30 mouse cellular contexts compared by ENCODE assay signal in genomic region chr11:63109230-63109775, GRCm38 (mm10). TPM values are rescaled to one million over a fixed set of nuclear protein-coding genes. Genes with fewer than 3 reads are reported as not detected.
DNase-seq lines count a peak whose midpoint lies in the region; ATAC-seq and TF ChIP-seq lines count a peak whose summit lies in the region.
"Had no signal": no experiment of that assay in that cellular context is flagged by ENCODE, and none has a peak within 500 bp of the region (broad histone marks: within the 10 kb centered on the region; RNA-seq: fewer than 3 reads in every experiment).

No protein-coding gene starts in this region.

- 0 out of 2 replicates have a peak, but pooled peaks have one; percentile 20 for ATAC-seq in forebrain, postnatal 0 days
- no peak for ATAC-seq in forebrain, embryonic 15.5 days (replicated peaks)
- ATAC-seq: forebrain, embryonic 14.5 days; hindbrain, postnatal 0 days; inflammation-experienced regulatory T-cells, adult 6 months; intestine, embryonic 16.5 days had no signal

- H3K27me3 ChIP-seq in forebrain, postnatal 0 days (ENCODE audit: insufficient read depth, low read length), result no peaks in the 10 kb centered on the region
- no peaks in the 10 kb centered on the region for H3K27me3 ChIP-seq in forebrain, embryonic 15.5 days
- no peaks in the 10 kb centered on the region for H3K27me3 ChIP-seq in CH12.LX (replicated peaks)
- H3K27me3 ChIP-seq: embryonic facial prominence, embryonic 12.5 days; embryonic facial prominence, embryonic 15.5 days; heart, embryonic 13.5 days had no signal

- no peaks in the 10 kb centered on the region for H3K9me3 ChIP-seq in forebrain, postnatal 0 days (ENCODE audit: low read length)
- no peaks in the 10 kb centered on the region for H3K9me3 ChIP-seq in forebrain, embryonic 15.5 days
- H3K9me3 ChIP-seq in CH12.LX (replicated peaks; ENCODE audit: low read length), result no peaks in the 10 kb centered on the region
- H3K9me3 ChIP-seq: embryonic facial prominence, embryonic 12.5 days; embryonic facial prominence, embryonic 15.5 days; heart, embryonic 10.5 days; heart, embryonic 13.5 days had no signal

- 52% methylated on average over 1 of the region's 1 CpGs for WGBS in forebrain, postnatal 0 days
- 75% methylated on average over 1 of the region's 1 CpGs for WGBS in forebrain, embryonic 15.5 days

- no peak overlapping the region for H3K4me3 ChIP-seq in forebrain, postnatal 0 days (ENCODE audit: low read depth, low read length)
- H3K4me3 ChIP-seq in forebrain, embryonic 15.5 days, result no peak overlapping the region
- H3K4me3 ChIP-seq in CH12.LX (replicated peaks in 1 of 3; ENCODE audit: low read depth in 2 of 3, low read length in 2 of 3, poor library complexity in 1 of 3), result no peak overlapping the region
- H3K4me3 ChIP-seq: embryonic facial prominence, embryonic 12.5 days; embryonic facial prominence, embryonic 15.5 days; heart, embryonic 10.5 days; heart, embryonic 13.5 days had no signal

- no peak for TF ChIP-seq POLR2A in CH12.LX (IDR thresholded peaks at IDR 0.05; ENCODE audit: low read depth, low read length)

- dilution Hi-C loops in CH12.LX (cut with MboI; ENCODE audit: extremely low pct_ligation_motif_present, extremely low pct_unique_long_range_greater_than_20kb, low sequenced_read_pairs), result no loop called here

- H3K9ac ChIP-seq in forebrain, postnatal 0 days, result no peak overlapping the region
- H3K9ac ChIP-seq in forebrain, embryonic 15.5 days (replicated peaks), result no peak overlapping the region
- no peak overlapping the region for H3K9ac ChIP-seq in CH12.LX (ENCODE audit: insufficient read depth, low read depth)
- H3K9ac ChIP-seq: embryonic facial prominence, embryonic 12.5 days; embryonic facial prominence, embryonic 15.5 days; heart, embryonic 13.5 days; hindbrain, embryonic 14.5 days had no signal

- H3K4me1 ChIP-seq in forebrain, postnatal 0 days (ENCODE audit: insufficient read depth), result no peaks in the 10 kb centered on the region
- no peaks in the 10 kb centered on the region for H3K4me1 ChIP-seq in forebrain, embryonic 15.5 days
- peaks cover 0 to 17% of the 10 kb centered on the region in 2 experiments; a peak in 2 of 4 replicates for H3K4me1 ChIP-seq in CH12.LX (ENCODE audit: control insufficient read depth in 1 of 2, insufficient read depth in 2 of 2)
- H3K4me1 ChIP-seq: embryonic facial prominence, embryonic 12.5 days; embryonic facial prominence, embryonic 15.5 days had no signal

- no peak overlapping the region for H3K27ac ChIP-seq in forebrain, postnatal 0 days (ENCODE audit: low read depth, low read length)
- H3K27ac ChIP-seq in forebrain, embryonic 15.5 days (replicated peaks), result no peak overlapping the region
- no peak overlapping the region for H3K27ac ChIP-seq in CH12.LX (ENCODE audit: insufficient read depth, low read depth)
- H3K27ac ChIP-seq: embryonic facial prominence, embryonic 12.5 days; embryonic facial prominence, embryonic 15.5 days; heart, embryonic 10.5 days; heart, embryonic 13.5 days; hindbrain, embryonic 14.5 days; hindbrain, postnatal 0 days had no signal

- DNase-seq in forebrain, postnatal 0 days, result no peak
- DNase-seq in CH12.LX (ENCODE audit: extremely low read depth) (no peak), R1 (ENCODE audit: low read depth, low spot score) (peak; percentile 94)
- DNase-seq in cerebellum, postnatal 4 days (ENCODE audit: low spot score in 2 of 2), result no peak
- no peak for DNase-seq in adrenal gland, postnatal 14 days
- DNase-seq: adrenal gland, adult 2 months; adrenal gland, postnatal 25 days; cerebellum, adult 18-20 months; cerebellum, adult 9-10 months; cerebellum, postnatal 14 days; gastrocnemius, postnatal 10 days; heart, adult 18-20 months; heart, postnatal 14 days; heart, postnatal 4 days; kidney, adult 18-20 months had no signal

- H3K36me3 ChIP-seq in forebrain, postnatal 0 days (ENCODE audit: insufficient read depth), result no peaks in the 10 kb centered on the region
- no peaks in the 10 kb centered on the region for H3K36me3 ChIP-seq in forebrain, embryonic 15.5 days
- no peaks in the 10 kb centered on the region for H3K36me3 ChIP-seq in CH12.LX (replicated peaks in 1 of 2; ENCODE audit: control insufficient read depth in 1 of 2, insufficient read depth in 1 of 2, low read length in 1 of 2)
- H3K36me3 ChIP-seq: embryonic facial prominence, embryonic 12.5 days; embryonic facial prominence, embryonic 15.5 days; heart, embryonic 10.5 days; heart, embryonic 13.5 days had no signal

- in situ Hi-C loops in CH12.LX (cut with MboI; ENCODE audit: low pct_ligation_motif_present, low pct_unique_long_range_greater_than_20kb, low sequenced_read_pairs), result no loop called here

- TF ChIP-seq EP300 in CH12.LX (IDR thresholded peaks at IDR 0.05; ENCODE audit: low read length), result no peak

- no peak for TF ChIP-seq RAD21 in CH12.LX (IDR thresholded peaks at IDR 0.05; ENCODE audit: low read depth, low read length)

- no peaks in the 10 kb centered on the region for H3K79me2 ChIP-seq in CH12.LX (replicated peaks; ENCODE audit: control insufficient read depth, extremely low read depth, insufficient read depth, poor library complexity, severe bottlenecking)

- no peak for TF ChIP-seq CTCF in forebrain, postnatal 0 days (IDR thresholded peaks at IDR 0.05; ENCODE audit: low read depth)
- TF ChIP-seq CTCF in CH12.LX (conservative IDR thresholded peaks at IDR 0.05 in 1 of 2, IDR thresholded peaks at IDR 0.05 in 1 of 2; ENCODE audit: low read depth in 2 of 2, low read length in 2 of 2), result no peak

- H3K4me2 ChIP-seq in forebrain, postnatal 0 days (ENCODE audit: low read depth), result no peak overlapping the region
- H3K4me2 ChIP-seq in forebrain, embryonic 15.5 days (replicated peaks), result no peak overlapping the region
- 0 out of 2 replicates have a peak overlapping the region, but pooled peaks have one; percentile 17 for H3K4me2 ChIP-seq in CH12.LX (ENCODE audit: insufficient read depth, low read depth, poor library complexity, severe bottlenecking)
- H3K4me2 ChIP-seq: embryonic facial prominence, embryonic 12.5 days; embryonic facial prominence, embryonic 15.5 days; heart, embryonic 13.5 days; hindbrain, embryonic 14.5 days had no signal

TF ChIP-seq in CH12.LX, 34 proteins besides CTCF, POLR2A, EP300 and RAD21:
- TF ChIP-seq ZNF384 (IDR thresholded peaks at IDR 0.05; ENCODE audit: low read depth, low read length) (no peak), RCOR1 (conservative IDR thresholded peaks at IDR 0.05; ENCODE audit: low read depth, low read length) (no peak), MAFK (IDR thresholded peaks at IDR 0.05; ENCODE audit: insufficient replicate concordance, low read length) (no peak)

RNA-seq across cellular contexts. Expression of gene Pmp22, which starts 19.5 kb away (rescaled TPM):
- 12.9 and 31.7 TPM in 2 replicates for total RNA-seq in forebrain, postnatal 0 days (2014; rRNA removed)
- 33.5 and 34.5 TPM in 2 replicates for polyA plus RNA-seq in forebrain, postnatal 0 days (2015; fragmentation: Nextera tagmentation; extraction: Ambion mirVana)
- polyA plus RNA-seq in forebrain, embryonic 15.5 days (2015; fragmentation: Nextera tagmentation; extraction: Ambion mirVana), result 25.5 and 26.5 TPM in 2 replicates
- total RNA-seq in CH12.LX (2012; rRNA removed) (not detected in 2 replicates), CH12.LX (2014; rRNA removed) (not detected in 2 replicates)
- 0.22 TPM in 1 of 2 replicates, not detected in the other for polyA plus RNA-seq in CH12.LX (2012; ENCODE audit: insufficient read length, low read depth)
- 112 and 113 TPM in 2 replicates for total RNA-seq in adrenal gland, postnatal 14 days (2021)
- total RNA-seq: common myeloid progenitor, adult 5-6 weeks had no signal
- polyA plus RNA-seq: inflammation-experienced regulatory T-cells, adult 6 months had no signal

RNA-seq across cellular contexts. Expression of gene Tekt3, which starts 47.8 kb away (rescaled TPM):
- total RNA-seq in forebrain, postnatal 0 days (2014; rRNA removed), result 0.19 TPM in 1 of 2 replicates, not detected in the other
- 0.17 and 0.20 TPM in 2 replicates for polyA plus RNA-seq in forebrain, postnatal 0 days (2015; fragmentation: Nextera tagmentation; extraction: Ambion mirVana)
- not detected in 2 replicates for polyA plus RNA-seq in forebrain, embryonic 15.5 days (2015; fragmentation: Nextera tagmentation; extraction: Ambion mirVana)
- total RNA-seq in CH12.LX (2012; rRNA removed) (not detected in 2 replicates), CH12.LX (2014; rRNA removed) (not detected in 2 replicates)
- polyA plus RNA-seq in CH12.LX (2012; ENCODE audit: insufficient read length, low read depth), result not detected in 2 replicates
- not detected in 2 replicates for total RNA-seq in adrenal gland, postnatal 14 days (2021)
- total RNA-seq: adrenal gland, adult 2 months; common myeloid progenitor, adult 5-6 weeks; gastrocnemius, adult 18-20 months; gastrocnemius, postnatal 10 days; gastrocnemius, postnatal 4 days; heart, adult 18-20 months; heart, postnatal 14 days; heart, postnatal 4 days had no signal
- polyA plus RNA-seq: adrenal gland, adult 2 months; forebrain, embryonic 11.5 days; forebrain, embryonic 14.5 days; heart, embryonic 10.5 days; heart, embryonic 13.5 days; heart, embryonic 16.5 days; hindbrain, postnatal 0 days; inflammation-experienced regulatory T-cells, adult 6 months; intestine, embryonic 16.5 days had no signal

Comparison
In these comparisons a context has a peak if more than half of its experiments do, and no peak if none do; other contexts are left out.
1. RNA of gene Pmp22, which starts 19.5 kb away (total RNA-seq): 112 to 113 TPM in adrenal gland, postnatal 14 days and 12.9 to 31.7 TPM in forebrain, postnatal 0 days; not detected in CH12.LX; every median in the first group is over 10 times any median in the second.